Mouse (Mus musculus) left cerebral cortex, adult 11 months (tissue): ENCODE measurements at regions not wholly inside any gene's neighbourhood (a gene's known extent, or its start where the extent isn't known, plus 50 kb on each side); places are given as distances from the start of the nearest gene placed in this dataset.
A peak's percentile ranks its signal among the peaks of the same experiment; 100 is the strongest.

ENCODE experiments used
- DNase-seq: peaks from one replicate; pipeline ENCODE4 v3.0.0; 2022; ENCODE audit warnings: low spot score

DNA sequence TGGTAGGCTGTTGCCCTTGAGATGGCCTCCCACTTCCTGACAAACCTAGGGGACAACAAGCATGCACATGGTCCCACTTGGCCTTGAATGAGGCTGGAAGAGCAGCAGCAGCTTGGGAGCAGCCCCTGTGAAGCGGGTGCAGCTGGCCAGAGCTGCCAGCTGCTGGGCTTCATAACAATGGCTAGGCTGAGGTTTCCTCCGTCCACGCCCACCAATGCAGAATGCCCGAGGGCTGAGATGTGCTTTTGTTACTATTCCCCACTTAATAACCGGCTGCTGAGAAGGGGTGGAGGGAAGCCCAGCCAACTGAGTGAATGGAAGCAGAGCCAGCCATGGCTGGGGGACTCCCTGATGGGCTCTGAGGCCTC is 202.1 kb downstream of the Sox11 start:
- DNase-seq: no peak

DNA sequence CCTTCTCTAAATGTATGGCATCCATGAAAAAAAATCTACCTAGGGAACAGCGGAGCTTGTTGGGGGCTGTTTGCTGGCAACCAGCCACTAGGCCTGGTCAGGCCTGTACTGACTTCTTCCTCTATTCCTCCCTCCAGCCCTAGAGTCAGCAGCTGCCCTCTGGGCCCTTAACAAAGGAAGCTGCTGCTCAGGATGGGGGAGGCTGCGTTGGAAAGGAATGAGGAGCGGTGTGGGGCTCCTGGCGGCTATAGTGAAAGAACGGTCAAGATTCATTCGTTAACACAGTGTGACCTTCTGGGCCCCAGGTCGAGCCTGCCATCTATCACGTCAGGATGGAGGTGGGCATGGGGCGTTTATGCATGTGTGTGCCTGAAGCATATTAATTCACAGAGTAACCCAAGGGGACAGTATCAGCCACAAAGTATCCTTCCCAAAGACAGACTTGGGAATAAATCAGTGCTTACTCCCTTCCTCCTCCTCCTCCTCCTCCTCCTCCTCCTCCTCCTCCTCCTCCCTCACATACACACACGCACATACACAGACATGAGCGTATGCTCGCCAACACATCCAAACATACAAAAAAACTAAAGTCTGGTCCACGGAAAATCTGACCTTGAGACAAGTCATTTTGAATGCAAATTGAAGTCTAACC is 202.6 kb downstream of the Sox11 start:
- DNase-seq: no peak

DNA sequence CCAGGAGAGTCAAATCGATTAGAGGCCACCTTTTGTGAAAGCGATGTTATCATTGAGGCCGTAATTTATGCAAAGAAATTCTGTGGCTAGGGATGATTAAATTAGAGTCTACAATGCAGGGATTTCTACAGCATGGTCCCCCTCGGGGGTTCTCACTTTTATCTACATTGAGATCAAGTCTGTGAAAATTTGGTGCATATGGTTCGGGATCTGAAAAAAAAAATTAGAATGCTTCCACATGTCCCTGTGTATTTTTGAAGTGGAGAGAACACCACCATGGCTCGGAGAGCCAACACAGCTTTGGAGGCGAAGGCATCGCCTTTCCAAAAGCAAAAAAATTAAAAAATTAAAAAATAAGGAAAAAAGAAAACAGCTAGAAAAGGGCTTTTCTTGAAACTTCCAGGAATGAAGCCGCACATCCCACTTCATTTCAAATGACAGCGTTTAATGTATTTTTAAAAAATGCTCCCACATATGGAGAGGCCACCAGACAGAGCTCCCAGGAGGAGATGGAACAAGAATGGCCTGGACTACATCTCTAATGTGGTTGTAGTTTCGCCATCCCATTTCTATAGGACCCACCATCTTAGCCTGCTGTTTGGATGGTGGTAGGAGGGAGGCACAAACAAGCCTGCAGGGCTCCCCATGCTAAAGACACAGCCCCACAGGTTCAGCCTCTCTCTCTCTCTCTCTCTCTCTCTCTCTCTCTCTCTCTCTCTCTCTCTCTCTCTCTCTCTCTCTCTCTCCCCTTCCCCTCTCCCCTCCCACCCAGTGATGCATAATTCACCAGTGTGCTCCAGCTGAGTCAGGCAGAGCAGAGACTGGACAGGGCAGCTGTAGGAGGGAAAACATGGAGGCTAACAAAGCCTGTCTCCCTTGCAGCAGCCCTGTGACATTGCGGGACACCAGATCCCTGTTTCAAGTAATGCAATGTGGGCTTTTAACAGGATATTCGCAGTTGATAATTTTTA is 203.4 kb downstream of the Sox11 start:
- DNase-seq: no peak

DNA sequence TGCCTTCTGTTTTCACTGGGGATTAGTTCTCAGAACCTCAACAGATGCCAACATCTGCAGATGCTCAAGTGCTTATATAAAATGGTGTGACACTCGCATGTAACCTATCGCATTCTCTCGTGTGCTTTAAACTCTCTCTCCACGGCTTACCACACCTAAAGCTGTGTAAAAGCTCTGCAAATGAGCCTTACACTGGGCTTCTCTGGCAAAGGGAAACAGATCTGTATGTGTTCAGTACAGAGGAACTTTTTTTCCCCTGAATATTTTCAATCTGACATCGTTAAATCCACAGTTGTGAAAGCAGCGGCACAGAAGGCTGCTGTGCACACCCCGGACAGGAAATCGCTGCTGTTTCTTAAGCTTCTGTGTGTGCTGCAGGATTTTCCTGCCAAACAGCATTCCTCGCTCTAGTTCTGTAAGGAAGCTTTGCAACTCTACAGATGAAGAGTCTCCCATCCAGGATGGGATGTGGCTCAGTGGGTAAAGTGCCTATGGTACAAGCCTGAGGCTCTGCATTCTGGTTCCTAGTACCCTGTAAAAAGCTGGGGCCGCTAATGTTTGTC is 206.3 kb downstream of the Sox11 start:
- DNase-seq: no peak

DNA sequence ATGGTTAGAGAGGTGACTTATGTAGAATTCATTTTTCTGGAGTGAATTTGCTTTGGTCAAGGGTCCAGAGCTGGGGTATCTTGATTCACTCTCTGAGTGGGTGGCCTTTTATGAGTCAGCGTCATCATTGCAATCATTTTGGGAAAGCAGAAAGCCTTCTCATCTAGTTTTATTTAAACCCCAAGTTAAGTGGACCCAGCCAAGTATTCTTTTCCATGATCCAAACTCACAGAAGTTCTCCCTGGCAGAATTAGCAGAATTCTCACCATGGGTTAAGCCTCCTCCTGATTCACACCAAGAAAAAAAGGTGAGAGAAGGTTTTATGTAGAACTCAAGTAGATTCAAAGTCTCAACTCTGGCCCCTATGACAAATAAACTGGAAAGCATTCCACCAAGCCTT is 211.8 kb downstream of the Sox11 start:
- DNase-seq: no peak

DNA sequence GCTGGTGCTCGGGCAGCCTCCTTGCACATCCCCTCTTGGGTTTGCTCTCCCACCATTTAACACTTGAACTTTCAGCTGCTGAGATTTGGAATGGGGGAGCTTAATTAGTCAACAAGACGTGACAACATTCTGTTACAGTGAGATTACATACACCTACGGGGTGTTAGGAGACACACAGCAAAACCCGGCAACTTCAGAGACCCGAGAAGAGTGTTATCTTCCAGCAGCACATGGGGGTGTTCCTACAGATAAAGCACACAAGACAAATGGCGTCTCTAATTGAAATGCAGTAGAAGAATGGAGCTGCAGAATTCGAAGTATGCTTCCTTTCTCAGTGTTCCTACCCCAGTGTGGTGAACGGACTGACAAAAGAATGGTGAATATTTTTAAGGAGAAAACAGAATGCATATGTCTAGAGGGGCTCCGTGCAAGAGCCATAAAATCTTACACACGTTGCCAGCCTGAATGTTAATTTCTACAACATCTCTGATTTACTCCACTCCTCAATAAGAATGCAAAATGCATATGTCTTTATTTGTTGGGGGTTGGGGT is 215.2 kb downstream of the Sox11 start:
- DNase-seq: no peak

DNA sequence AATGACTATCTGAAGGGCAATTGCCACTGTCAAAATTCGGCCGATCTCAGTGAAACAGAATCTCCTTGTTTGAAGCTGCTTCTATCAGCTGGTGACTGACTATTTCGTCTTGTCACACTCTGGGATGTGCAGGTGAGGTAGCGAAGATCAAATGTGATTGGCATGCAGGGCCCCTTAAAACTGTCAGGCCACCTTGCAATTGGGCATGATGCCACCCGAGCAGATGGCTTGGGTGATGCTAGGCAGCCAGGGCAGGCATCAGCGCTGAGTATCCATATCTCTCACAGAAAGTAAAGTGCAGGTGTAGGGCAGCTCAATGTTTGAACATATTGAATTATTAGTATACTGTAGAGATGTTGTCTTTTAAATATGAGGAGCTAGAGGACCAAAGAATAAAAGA is 223.8 kb downstream of the Sox11 start:
- no peak for DNase-seq

DNA sequence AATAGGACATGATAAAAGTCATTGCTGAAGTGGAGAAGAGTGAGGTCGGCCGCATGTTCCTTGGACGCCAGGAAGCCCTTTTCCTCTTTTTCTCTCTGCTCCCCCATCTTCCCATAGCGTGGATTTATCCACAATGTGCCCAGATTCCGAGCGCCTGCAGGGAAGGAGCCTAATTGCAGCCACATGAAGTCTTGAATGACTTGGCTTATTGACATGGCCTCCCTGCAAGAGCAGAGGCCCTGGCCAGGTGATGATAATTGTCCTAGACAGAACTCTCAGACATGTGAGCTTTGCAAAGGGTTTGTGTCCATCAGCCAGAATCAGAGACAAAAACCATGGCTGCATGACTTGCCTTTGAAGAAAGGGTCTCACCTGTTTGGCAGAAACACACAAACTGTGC is 227.0 kb downstream of the Sox11 start:
- no peak for DNase-seq

DNA sequence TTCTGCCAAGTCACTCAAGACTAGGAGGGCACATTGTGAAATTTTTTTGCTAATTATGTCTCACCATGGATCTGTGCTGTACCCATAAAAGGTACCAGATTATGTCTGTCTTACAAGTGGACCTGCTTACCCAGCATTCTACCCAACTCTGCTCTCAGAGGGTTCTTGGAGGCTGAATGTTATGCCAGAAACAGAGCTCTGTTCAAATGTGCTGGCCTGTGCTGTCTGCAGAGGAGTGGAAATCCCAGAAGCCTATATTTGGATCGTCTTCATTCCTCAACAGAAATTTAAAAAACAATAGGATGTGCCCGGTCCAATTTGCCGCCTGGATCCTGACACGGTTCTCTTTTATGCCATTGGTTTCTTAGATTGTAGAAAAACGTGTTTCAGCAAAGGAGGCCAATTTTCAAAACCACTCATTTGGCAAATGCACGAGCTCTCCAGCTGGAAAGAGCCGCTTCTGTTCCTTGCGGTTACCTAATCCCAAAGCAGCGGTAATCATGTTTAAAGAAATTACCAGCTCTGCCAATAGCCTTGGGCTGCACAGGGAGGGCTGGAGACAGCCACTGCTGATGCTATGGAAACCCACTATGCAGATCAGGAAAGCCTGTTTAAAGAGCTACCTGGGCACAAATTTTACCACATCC is 237.3 kb downstream of the Sox11 start:
- no peak for DNase-seq

DNA sequence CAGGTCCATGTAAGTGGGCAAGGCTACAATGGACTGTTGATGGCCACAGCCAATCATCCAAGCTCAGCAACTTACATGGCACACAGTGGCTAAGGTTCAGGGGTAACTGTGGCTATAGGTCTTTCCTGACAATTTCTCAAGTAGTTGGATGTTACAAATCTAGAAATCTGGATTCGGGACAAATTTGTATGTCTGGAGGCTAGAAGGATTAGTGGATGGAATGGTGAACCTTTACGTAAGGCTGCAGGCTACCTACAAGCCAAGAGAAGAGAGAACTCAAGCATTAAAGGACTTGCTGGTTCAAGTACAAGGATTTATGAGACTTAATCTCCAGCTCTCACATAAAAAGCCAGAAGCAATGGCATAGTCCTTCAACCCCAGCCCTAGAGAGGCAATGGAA is 239.4 kb downstream of the Sox11 start:
- no peak for DNase-seq

DNA sequence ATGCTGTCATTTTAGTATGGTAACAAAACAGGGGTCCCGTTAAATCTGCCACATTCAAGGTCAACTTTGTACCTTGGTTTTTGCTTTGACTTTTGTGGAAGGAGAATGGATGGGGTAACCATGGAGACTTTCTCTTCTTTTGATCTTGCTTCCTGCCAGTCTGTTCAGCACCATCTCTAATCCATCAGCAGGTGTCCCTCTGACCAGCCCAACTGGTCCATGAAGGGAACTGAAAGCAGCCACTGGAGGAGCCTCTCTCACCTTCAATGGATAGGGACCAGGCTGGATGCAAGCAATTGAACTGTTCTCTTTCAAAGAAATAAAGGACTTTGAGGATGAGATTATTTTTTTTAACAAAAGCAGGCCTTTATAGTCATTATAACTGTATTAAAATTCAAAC is 253.2 kb downstream of the Sox11 start:
- DNase-seq: no peak

DNA sequence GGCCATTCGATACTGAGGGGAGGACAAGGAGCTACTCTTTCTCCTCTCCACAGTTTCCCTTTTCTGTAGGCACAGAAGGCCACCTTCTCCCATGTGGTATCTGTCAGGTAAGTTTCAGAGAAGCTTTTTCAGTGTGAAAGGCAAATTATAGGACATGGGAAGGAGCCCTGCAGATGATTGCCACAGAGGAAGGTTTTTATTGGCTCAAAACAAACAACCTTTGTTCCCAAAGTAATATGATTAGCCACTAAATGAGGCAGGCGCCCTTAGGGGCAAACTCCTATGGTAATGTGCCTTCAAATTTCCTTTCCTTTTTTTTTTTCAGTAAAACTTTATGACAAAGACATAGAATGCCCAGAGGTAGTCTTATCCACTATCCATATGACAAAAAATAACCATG is 256.5 kb downstream of the Sox11 start:
- DNase-seq: no peak

DNA sequence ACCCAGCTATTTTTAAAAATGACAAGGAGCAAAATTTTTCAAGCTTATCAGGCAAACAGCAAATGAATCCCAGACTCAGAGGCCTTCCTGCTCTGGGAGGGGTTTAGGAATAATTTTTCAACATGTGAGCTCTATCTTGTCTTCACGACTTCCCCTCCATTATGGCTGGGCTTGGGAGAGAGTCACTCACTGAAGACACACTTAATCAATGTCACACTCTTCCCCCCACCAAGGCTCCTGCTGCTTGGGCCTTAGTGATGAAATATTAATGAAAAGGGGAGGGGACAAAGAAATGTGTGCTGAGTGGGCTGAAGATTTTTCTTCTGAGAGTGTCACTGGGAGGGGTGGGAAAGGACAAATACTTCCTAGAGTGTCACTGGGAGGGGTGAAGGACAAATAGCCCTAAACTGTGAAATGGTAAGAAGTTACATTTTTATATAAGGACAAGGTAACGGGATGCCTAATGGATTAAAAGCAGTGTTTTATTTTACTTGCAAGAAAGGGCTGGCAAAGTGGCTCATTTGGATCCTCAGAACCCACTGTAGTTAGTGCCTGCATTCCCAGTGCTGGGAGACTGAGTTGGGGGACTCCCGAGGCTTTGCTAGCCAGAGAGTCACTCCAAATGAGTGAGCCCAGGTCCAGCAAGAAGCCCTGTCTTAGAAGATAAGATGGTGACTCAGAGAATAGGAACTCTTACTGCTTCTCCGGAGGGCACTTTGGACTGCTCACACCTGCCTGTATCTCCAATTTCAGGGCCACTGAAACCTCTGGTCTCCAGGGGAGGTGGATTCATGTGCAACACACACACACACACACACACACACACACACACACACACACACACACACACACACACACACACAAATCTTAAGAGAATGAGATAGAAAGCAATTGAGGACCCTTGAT is 258.5 kb downstream of the Sox11 start:
- DNase-seq: no peak

DNA sequence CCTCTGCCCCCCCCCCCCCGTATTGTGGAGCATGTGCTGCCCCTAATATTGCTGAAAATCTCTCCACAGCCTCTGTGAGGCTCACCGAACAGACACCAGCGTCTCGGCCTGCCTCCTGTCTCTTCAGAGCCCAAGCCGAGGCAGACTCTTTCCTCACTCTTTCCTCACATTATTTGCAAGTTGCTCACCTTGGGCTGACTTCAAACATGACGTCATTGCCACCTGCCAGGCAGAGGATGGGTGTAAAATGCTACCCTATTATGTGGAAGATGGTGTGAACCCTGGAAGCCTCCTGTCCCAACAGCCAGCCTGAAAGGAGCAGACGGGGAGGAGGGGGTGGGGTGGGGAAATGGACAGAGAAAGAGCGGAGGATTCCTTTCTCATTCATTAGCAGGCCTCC is 259.3 kb downstream of the Sox11 start:
- DNase-seq: no peak

DNA sequence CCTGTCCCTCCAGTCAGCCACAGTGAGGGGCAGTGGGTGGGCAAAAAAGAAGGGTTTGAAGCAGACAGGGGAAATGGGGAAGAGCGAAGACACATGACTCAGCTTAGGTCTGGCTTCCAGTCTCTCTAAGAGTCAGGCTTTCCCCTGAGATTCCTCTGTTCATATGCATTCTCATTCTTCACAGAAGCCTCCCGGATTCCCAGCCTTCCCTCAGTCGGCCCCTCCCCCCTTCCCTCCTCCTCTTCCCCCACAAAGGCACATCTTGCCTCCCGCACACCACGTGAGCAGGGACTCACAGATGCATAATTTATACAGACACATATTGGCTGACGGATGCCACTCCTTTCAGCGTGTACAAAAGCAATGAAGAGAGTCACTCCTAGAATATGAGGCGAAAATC is 259.8 kb downstream of the Sox11 start:
- DNase-seq: peak; percentile 62

DNA sequence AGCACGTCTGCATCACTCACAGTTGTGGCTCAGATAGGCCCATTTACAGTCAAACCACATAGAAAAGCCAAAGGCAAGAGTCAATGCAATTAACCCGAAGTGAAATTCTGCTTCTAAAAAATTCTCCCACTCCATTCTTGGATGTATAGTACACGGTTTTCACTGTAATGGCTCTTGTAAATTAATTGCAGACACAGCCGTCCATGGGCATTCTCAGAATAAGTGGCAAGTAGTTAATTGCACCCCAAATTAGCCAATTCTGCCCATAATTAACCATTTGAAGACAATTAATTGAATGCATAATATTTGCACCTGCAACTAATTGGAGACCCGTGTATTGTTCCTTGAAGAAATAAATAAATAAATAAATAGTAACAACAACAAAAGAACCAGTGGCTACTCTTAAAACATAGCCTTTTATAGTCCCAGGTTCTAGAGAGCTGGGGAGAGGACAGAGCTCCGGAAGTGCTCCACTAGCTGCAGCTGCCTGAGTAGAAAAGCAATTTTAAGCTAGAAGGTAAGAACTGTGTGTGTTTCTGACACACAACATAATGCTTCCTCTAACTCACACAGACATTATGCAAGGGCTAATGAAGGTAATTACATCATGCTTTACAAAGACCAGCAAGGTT is 266.2 kb downstream of the Sox11 start:
- no peak for DNase-seq

DNA sequence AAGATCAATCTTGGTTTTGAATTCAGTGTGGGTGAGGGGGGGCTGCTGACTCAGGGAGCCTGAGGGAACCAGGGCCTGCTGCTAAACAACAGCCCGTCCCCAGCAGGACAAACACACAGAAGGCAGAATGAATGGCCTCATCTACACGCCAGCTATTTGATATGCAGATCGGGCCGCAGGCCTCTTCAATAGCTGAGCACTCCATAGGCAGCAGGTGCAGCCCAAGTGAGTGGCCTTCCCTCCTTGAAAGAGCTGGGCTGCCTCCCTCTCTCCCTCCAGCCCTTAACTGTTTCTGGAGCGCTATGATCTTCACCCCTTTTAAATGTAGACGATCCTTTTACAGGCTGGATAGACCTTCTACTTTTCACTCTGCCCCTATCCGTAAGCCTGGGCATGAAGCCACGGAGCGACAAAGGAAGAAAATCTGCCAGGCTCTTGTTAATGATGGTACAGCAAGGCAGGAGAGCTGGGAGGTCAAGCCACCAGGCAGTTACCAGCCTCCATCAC is 277.3 kb downstream of the Sox11 start:
- DNase-seq: no peak

DNA sequence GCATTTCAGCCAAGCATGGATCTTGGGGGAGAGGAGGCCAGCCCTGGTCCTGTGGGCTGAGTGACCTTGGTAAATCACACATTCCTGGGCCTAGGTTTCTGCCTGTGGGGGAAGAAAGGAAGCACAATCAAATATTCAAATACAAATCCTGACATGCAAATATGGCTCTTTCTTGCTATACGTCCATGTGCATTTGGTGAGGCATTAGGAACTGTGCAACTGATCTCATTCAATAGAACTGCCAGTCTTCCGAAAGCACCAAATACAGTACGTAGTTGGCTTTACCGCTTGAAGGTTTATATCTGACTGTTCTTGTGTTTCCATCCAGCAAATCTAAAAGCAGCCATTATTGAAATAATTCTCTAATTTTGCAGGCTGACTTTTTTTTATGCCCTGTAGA is 278.9 kb downstream of the Sox11 start:
- DNase-seq: no peak

DNA sequence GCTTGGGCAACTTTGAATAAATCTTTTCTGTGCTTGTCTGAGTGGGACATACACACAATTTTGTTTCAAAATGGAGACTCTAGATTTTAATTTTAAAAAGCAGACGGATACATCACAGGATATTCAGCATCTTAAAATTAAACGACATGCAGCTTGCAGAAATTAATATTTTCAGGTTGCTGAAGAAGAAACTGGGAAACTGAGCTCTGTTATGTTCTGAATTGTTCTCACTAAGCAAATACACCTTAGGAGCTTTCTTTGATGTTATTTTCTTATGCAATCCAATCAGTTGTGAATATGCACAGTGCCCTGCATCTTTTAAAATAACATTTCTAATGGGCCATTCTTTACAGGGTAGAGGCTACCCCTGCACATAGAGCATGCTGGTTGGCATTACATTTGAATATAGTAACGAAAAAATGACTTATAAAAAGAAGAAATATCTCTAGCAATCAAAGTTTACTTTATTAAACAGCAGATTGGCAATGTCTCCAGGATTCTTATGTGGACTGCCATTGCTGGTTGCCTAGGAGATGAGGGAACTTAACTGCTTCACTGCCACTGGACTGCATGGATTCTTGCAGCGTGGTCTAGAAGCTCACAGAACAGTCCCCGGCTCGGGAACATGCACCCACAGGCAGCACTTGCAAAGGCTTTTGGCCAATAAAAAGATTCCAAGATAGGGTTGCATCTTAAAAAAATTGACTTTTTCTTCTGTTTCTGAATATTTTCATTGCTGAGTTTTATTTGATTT is 279.7 kb downstream of the Sox11 start:
- no peak for DNase-seq

DNA sequence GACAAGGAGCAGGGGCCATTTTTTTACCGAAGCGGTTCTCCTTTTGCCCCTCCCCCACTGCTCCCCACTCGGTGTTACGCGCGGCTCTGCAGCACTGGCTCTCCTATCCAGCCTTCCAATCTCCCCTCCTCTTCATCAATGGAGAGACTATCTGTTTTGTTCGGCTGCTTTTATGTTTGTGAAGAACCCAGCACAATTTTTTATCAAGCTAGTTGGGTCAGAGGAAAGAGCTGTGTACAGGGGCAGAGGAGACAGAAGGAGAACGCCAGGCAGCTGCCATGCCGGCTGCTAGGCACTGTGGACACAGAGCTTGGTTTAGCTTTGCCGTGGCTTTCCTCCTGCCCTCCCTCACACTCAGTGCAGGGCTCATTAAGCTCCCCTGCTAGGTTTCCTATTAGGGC is 280.3 kb downstream of the Sox11 start:
- no peak for DNase-seq
